Mouse (Mus musculus) MEL (cell line): ENCODE data around the gene Hectd1. TPM values are rescaled to one million over a fixed set of nuclear protein-coding genes. Genes with fewer than 3 reads are reported as not detected.

Experiments
- DNase-seq: peaks from one replicate; pipeline ENCODE4 v3.0.0; 2011; ENCODE audit warnings: low read depth, low spot score
- H3K27ac ChIP-seq: 2 replicates; pipeline ENCODE4 v1.5.1; 2012; ENCODE audit warnings: low read depth, mild to moderate bottlenecking, control low read depth, low read length, moderate library complexity; ENCODE audit not compliant: control insufficient read depth
- H3K27me3 ChIP-seq, 2 experiments: fragments of 150-350 bp in 1 of 2; sonication (generic) in 1 of 2; 2 replicates each; pipeline ENCODE4 v1.6.1; 2012; ENCODE audit warnings: low read length in 2 of 2, mild to moderate bottlenecking in 2 of 2, improper control_type of control experiment in 1 of 2, moderate library complexity in 1 of 2; ENCODE audit not compliant: insufficient read depth in 2 of 2, control insufficient read depth in 1 of 2
- H3K36me3 ChIP-seq, 2 experiments: 2 replicates each; pipeline ENCODE4 v1.6.1; 2012 to 2014; ENCODE audit warnings: low read length in 2 of 2, improper control_type of control experiment in 1 of 2, inconsistent platforms in 1 of 2, mild to moderate bottlenecking in 1 of 2; ENCODE audit not compliant: insufficient read depth in 2 of 2, control insufficient read depth in 1 of 2
- H3K4me1 ChIP-seq, 2 experiments: fragments of 150-350 bp in 1 of 2; sonication (generic) in 1 of 2; 2 replicates each; pipeline ENCODE4 v1.6.1; 2012; ENCODE audit warnings: low read length in 2 of 2, improper control_type of control experiment in 1 of 2, mild to moderate bottlenecking in 1 of 2; ENCODE audit not compliant: insufficient read depth in 2 of 2, control insufficient read depth in 1 of 2
- H3K4me3 ChIP-seq, 2 experiments: fragments of 150-350 bp in 1 of 2; sonication (generic) in 1 of 2; 2 replicates each; pipeline ENCODE4 v1.5.1; 2012; ENCODE audit warnings: low read depth in 2 of 2, low read length in 2 of 2, mild to moderate bottlenecking in 2 of 2, moderate library complexity in 2 of 2, control low read depth in 1 of 2, improper control_type of control experiment in 1 of 2; ENCODE audit not compliant: control insufficient read depth in 1 of 2, insufficient read depth in 1 of 2
- H3K79me2 ChIP-seq: 2 replicates; pipeline ENCODE4 v1.6.1; 2012; ENCODE audit warnings: mild to moderate bottlenecking, low read length, moderate library complexity; ENCODE audit not compliant: control insufficient read depth, poor library complexity, insufficient read depth
- H3K9ac ChIP-seq: 2 replicates; pipeline ENCODE4 v1.6.1; 2012; ENCODE audit warnings: low read depth, mild to moderate bottlenecking, control low read depth, low read length, moderate library complexity; ENCODE audit not compliant: control insufficient read depth, poor library complexity, severe bottlenecking
- H3K9me3 ChIP-seq: fragments of 150-350 bp; sonication (generic); replicated peaks from 2 replicates; pipeline ENCODE4 v1.6.1; 2012; ENCODE audit warnings: mild to moderate bottlenecking, low read length, improper control_type of control experiment, moderate library complexity; ENCODE audit not compliant: insufficient read depth
- BHLHE40 ChIP-seq: IDR thresholded peaks from 2 replicates; pipeline ENCODE4 v1.6.1; 2012; ENCODE audit warnings: low read depth, mild to moderate bottlenecking, inconsistent platforms, low read length, improper control_type of control experiment, borderline replicate concordance
- CHD2 ChIP-seq: IDR thresholded peaks from 2 replicates; pipeline ENCODE4 v1.6.1; 2011; ENCODE audit warnings: low read length, improper control_type of control experiment
- CTCF ChIP-seq, 3 experiments: IDR thresholded peaks in 2 of 3; conservative IDR thresholded peaks in 1 of 3; 2 replicates each; pipeline ENCODE4 v1.5.1; 2011 to 2012; ENCODE audit warnings: low read length in 3 of 3, low read depth in 2 of 3, mild to moderate bottlenecking in 2 of 3, improper control_type of control experiment in 1 of 3, inconsistent platforms in 1 of 3, mixed read lengths in 1 of 3, moderate library complexity in 1 of 3; ENCODE audit not compliant: control insufficient read depth in 1 of 3, insufficient read depth in 1 of 3, poor library complexity in 1 of 3, severe bottlenecking in 1 of 3
- EP300 ChIP-seq, 2 experiments: IDR thresholded peaks; 2 replicates each; pipeline ENCODE4 v1.6.1; 2011; ENCODE audit warnings: improper control_type of control experiment in 2 of 2, low read length in 2 of 2, low read depth in 1 of 2, mild to moderate bottlenecking in 1 of 2
- ETS1 ChIP-seq: IDR thresholded peaks from 2 replicates; pipeline ENCODE4 v1.6.1; 2012; ENCODE audit warnings: low read depth, mild to moderate bottlenecking, inconsistent platforms, low read length, improper control_type of control experiment, moderate library complexity
- GABPA ChIP-seq: IDR thresholded peaks from 2 replicates; pipeline ENCODE4 v1.6.1; 2012; ENCODE audit warnings: low read depth, mild to moderate bottlenecking, inconsistent platforms, low read length, improper control_type of control experiment, moderate library complexity
- MAZ ChIP-seq: IDR thresholded peaks from 2 replicates; pipeline ENCODE4 v1.6.1; 2012; ENCODE audit warnings: low read depth, mild to moderate bottlenecking, inconsistent platforms, low read length, improper control_type of control experiment
- POLR2A ChIP-seq, 2 experiments: IDR thresholded peaks; 2 replicates each; pipeline ENCODE4 v1.6.1; 2011 to 2012; ENCODE audit warnings: low read length in 2 of 2, mild to moderate bottlenecking in 2 of 2, control low read depth in 1 of 2, improper control_type of control experiment in 1 of 2, low read depth in 1 of 2, moderate library complexity in 1 of 2; ENCODE audit not compliant: control insufficient read depth in 1 of 2, insufficient read depth in 1 of 2, poor library complexity in 1 of 2
- RCOR1 ChIP-seq: IDR thresholded peaks from 2 replicates; pipeline ENCODE4 v1.6.1; 2012; ENCODE audit warnings: low read depth, mild to moderate bottlenecking, inconsistent platforms, low read length, improper control_type of control experiment
- SIN3A ChIP-seq: IDR thresholded peaks from 2 replicates; pipeline ENCODE4 v1.6.1; 2012; ENCODE audit warnings: low read length, improper control_type of control experiment, inconsistent platforms
- SMC3 ChIP-seq: IDR thresholded peaks from 2 replicates; pipeline ENCODE4 v1.6.1; 2011; ENCODE audit warnings: low read depth, low read length, improper control_type of control experiment
- TAL1 ChIP-seq: IDR thresholded peaks from 2 replicates; pipeline ENCODE4 v1.6.1; 2012; ENCODE audit warnings: mild to moderate bottlenecking, inconsistent platforms, low read length, moderate library complexity, mixed read lengths
- USF1 ChIP-seq: IDR thresholded peaks from 2 replicates; pipeline ENCODE4 v1.6.1; 2014; ENCODE audit warnings: low read depth, mild to moderate bottlenecking, inconsistent platforms, low read length, improper control_type of control experiment, moderate library complexity
- ZNF384 ChIP-seq: IDR thresholded peaks from 2 replicates; pipeline ENCODE4 v1.6.1; 2012; ENCODE audit warnings: low read depth, mild to moderate bottlenecking, inconsistent platforms, low read length, improper control_type of control experiment
- polyA plus RNA-seq, 2 experiments: library from polyadenylated mRNA; stranded (reverse) in 1 of 2; unstranded in 1 of 2; fragments of >175 nt in 1 of 2; fragments of >200 nt in 1 of 2; gene quantifications; 2 replicates each; pipeline versions ENCODE4 v1.2.1 to v1.2.4; 2012; ENCODE audit warnings: low replicate concordance in 2 of 2, low read depth in 1 of 2; ENCODE audit not compliant: insufficient read length in 2 of 2, insufficient read depth in 1 of 2, missing spikeins in 1 of 2
- total RNA-seq: library from RNA; depleted of rRNA; stranded (reverse); fragments of 300-350 nt; gene quantifications from 2 replicates; pipeline ENCODE4 v1.2.3, GENCODE M21; 2012

Hectd1 gene
- total and polyA plus RNA-seq, 3 experiments, result 55.2 to 248 (median 72.0) TPM

GRCm38 (mm10) chr12:51703859-51704258 is 125.5 kb downstream of the Hectd1 start:
- no peak for TF ChIP-seq SMC3
- no peak for TF ChIP-seq CHD2
- no peak for TF ChIP-seq CTCF (IDR thresholded peaks at IDR 0.05 in 2 of 3, conservative IDR thresholded peaks at IDR 0.05 in 1 of 3; ENCODE audit: control insufficient read depth in 1 of 3, insufficient read depth in 1 of 3, low read depth in 2 of 3, low read length in 3 of 3, poor library complexity in 1 of 3, severe bottlenecking in 1 of 3)
- 0 out of 2 replicates have a peak, but pooled peaks have one; percentile 38 for TF ChIP-seq MAZ
- peak; percentile 8; the same call in 1 of the 2 replicates for TF ChIP-seq RCOR1
- TF ChIP-seq USF1, result no peak
- peak in 1 of 2 experiments; percentile 42; a peak in 1 of 4 replicates for TF ChIP-seq EP300 (IDR thresholded peaks at IDR 0.05; ENCODE audit: low read depth in 1 of 2, low read length in 2 of 2)
- TF ChIP-seq POLR2A (IDR thresholded peaks at IDR 0.05; ENCODE audit: control insufficient read depth in 1 of 2, insufficient read depth in 1 of 2, low read depth in 1 of 2, low read length in 2 of 2, poor library complexity in 1 of 2), result no peak
- TF ChIP-seq BHLHE40, result no peak
- no peak for TF ChIP-seq GABPA
- TF ChIP-seq TAL1, result no peak
- TF ChIP-seq SIN3A, result 0 out of 2 replicates have a peak, but pooled peaks have one; percentile 45
- TF ChIP-seq ETS1, result peak; percentile 84
- Histone ChIP-seq H3K27me3 (no peaks in the 10 kb centered on the region), H3K4me1 (peaks cover 0 to 8% of the 10 kb centered on the region in 2 experiments; a peak in 3 of 4 replicates), H3K4me3 (no peak overlapping the region), H3K9me3 (no peaks in the 10 kb centered on the region), H3K9ac (no peak overlapping the region), H3K79me2 (no peaks in the 10 kb centered on the region), H3K36me3 (peaks cover 0 to 8% of the 10 kb centered on the region in 2 experiments; a peak in 2 of 4 replicates), H3K27ac (no peak overlapping the region)
- DNase-seq, result peak; percentile 62

GRCm38 (mm10) chr12:51701723-51702122 is 127.6 kb downstream of the Hectd1 start:
- peaks cover 0 to 5% of the 10 kb centered on the region in 2 experiments; a peak in 2 of 4 replicates for H3K4me1 ChIP-seq
- no peak overlapping the region for H3K4me3 ChIP-seq
- peaks cover 0 to 8% of the 10 kb centered on the region in 2 experiments; a peak in 2 of 4 replicates for H3K36me3 ChIP-seq
- no peaks in the 10 kb centered on the region for H3K9me3 ChIP-seq
- H3K27ac ChIP-seq, result no peak overlapping the region
- DNase-seq, result peak; percentile 44
- H3K9ac ChIP-seq, result no peak overlapping the region
- no peaks in the 10 kb centered on the region for H3K27me3 ChIP-seq
- peak; percentile 6; the same call in 1 of the 2 replicates for TF ChIP-seq SMC3
- TF ChIP-seq ZNF384, result no peak
- no peak for TF ChIP-seq USF1
- peak in 1 of 3 experiments; percentile 18; a peak in 2 of 6 replicates for TF ChIP-seq CTCF (IDR thresholded peaks at IDR 0.05 in 2 of 3, conservative IDR thresholded peaks at IDR 0.05 in 1 of 3; ENCODE audit: control insufficient read depth in 1 of 3, insufficient read depth in 1 of 3, low read depth in 2 of 3, low read length in 3 of 3, poor library complexity in 1 of 3, severe bottlenecking in 1 of 3)
- TF ChIP-seq, all 39 proteins: peak for 2
- H3K79me2 ChIP-seq, result no peaks in the 10 kb centered on the region
